Mouse (Mus musculus) megakaryocyte, embryonic 14.5 days (primary cell): ENCODE measurements around the gene Dhrs2.

Source experiments
- FLI1 ChIP-seq: IDR thresholded peaks from 2 replicates; pipeline ENCODE4 v1.6.1; 2012; ENCODE audit warnings: low read length, inconsistent platforms, mixed read lengths
- GATA1 ChIP-seq: IDR thresholded peaks from 3 replicates; pipeline ENCODE4 v1.6.1; 2012; ENCODE audit warnings: mixed read lengths, low read length, inconsistent platforms, borderline replicate concordance

DNA sequence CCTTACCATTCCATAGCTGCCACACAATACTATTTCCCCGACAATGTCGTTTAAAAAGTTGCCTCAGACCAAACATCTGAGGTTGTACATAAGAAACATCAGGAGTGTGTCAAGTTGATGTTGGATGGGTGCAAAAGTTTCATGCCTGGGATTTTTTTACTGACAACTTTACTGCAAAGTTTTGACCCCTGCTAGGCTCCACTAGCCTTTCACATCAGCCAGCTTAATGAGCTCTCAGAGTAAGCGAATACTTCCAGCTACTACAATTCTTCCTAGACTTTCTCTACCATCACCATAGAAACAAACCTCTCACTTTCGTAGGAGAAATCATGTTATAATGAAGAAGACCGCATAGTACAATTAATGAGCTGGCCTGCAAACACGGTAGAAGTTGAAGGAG is 26.5 kb downstream of the Dhrs2 start:
- TF ChIP-seq GATA1 (no peak), FLI1 (no peak)
